Mouse (Mus musculus) hindbrain, embryonic 16.5 days (tissue): ENCODE data around the gene Lmod1. TPM values are rescaled to one million over a fixed set of nuclear protein-coding genes. Genes with fewer than 3 reads are reported as not detected.

Experiments
- ATAC-seq: fragments of 200-750 bp; cut with Nextera tagmentation; 2 replicates; pipeline ENCODE4 v1.8.0; 2017; ENCODE audit warnings: moderate TSS enrichment, moderate library complexity
- H3K27ac ChIP-seq: fragments of 300-500 bp; sonication (generic); 2 replicates; pipeline ENCODE4 v1.5.1; 2014; ENCODE audit warnings: low read depth, mild to moderate bottlenecking, control low read depth, low read length, moderate library complexity
- H3K27me3 ChIP-seq: fragments of 300-500 bp; sonication (generic); replicated peaks from 2 replicates; pipeline ENCODE4 v1.6.1; 2014; ENCODE audit warnings: low read length; ENCODE audit not compliant: control insufficient read depth, insufficient read depth
- H3K36me3 ChIP-seq: fragments of 300-500 bp; sonication (generic); 2 replicates; pipeline ENCODE4 v1.6.1; 2014; ENCODE audit warnings: mild to moderate bottlenecking, low read length, moderate library complexity, mixed read lengths; ENCODE audit not compliant: control insufficient read depth, insufficient read depth
- H3K4me1 ChIP-seq: fragments of 300-500 bp; sonication (generic); 2 replicates; pipeline ENCODE4 v1.6.1; 2014; ENCODE audit warnings: low read depth, low read length; ENCODE audit not compliant: control insufficient read depth, insufficient read depth
- H3K4me2 ChIP-seq: fragments of 300-500 bp; sonication (generic); 2 replicates; pipeline ENCODE4 v1.6.1; 2014; ENCODE audit warnings: mild to moderate bottlenecking, low read length, control low read depth, moderate library complexity
- H3K4me3 ChIP-seq: fragments of 300-500 bp; sonication (generic); 2 replicates; pipeline ENCODE4 v1.5.1; 2014; ENCODE audit warnings: mild to moderate bottlenecking, low read length, control low read depth, moderate library complexity
- H3K9ac ChIP-seq: fragments of 300-500 bp; sonication (generic); 2 replicates; pipeline ENCODE4 v1.6.1; 2014; ENCODE audit warnings: low read depth, mild to moderate bottlenecking, control low read depth, low read length, moderate library complexity
- H3K9me3 ChIP-seq: fragments of 300-500 bp; sonication (generic); 2 replicates; pipeline ENCODE4 v1.6.1; 2014; ENCODE audit warnings: mild to moderate bottlenecking, low read length, moderate library complexity; ENCODE audit not compliant: control insufficient read depth
- WGBS: fragments of 180-500 bp; shearing (Covaris S2); extraction: QIAGEN DNeasy Blood & Tissue Kit; methylation state at CpG from one replicate; pipeline ENCODE4 v1.1.7; 2014; 5-methylcytosine and 5-hydroxymethylcytosine counted together
- polyA plus RNA-seq: library from polyadenylated mRNA; unstranded; fragments of >200 nt; fragmentation: Nextera tagmentation; extraction: Ambion mirVana; gene quantifications from 2 replicates; pipeline ENCODE4 v1.2.1, GENCODE M21; 2015

Gene Lmod1
- polyA plus RNA-seq, 1 experiment from 2014 or later: 0.28 TPM

- no peak overlapping the region for H3K27ac ChIP-seq
- H3K36me3 ChIP-seq: peaks cover 57% of the 10 kb centered on the region
- no peak overlapping the region for H3K4me3 ChIP-seq
- H3K4me1 ChIP-seq: no peaks in the 10 kb centered on the region
- H3K27me3 ChIP-seq: no peaks in the 10 kb centered on the region
- 82% methylated on average over 4 of the region's 4 CpGs for WGBS
- ATAC-seq: no peak
- H3K9ac ChIP-seq: no peak overlapping the region
- no peak overlapping the region for H3K4me2 ChIP-seq
- H3K9me3 ChIP-seq: no peaks in the 10 kb centered on the region
These were observed 87.5 kb downstream of the Lmod1 start for GRCm38 (mm10) chr1:135412130-135412529.

- Histone ChIP-seq H3K9ac (no peak overlapping the region), H3K4me3 (no peak overlapping the region), H3K27me3 (no peaks in the 10 kb centered on the region)
These were observed 89.4 kb downstream of the Lmod1 start for GRCm38 (mm10) chr1:135413996-135414395.

More at GRCm38 (mm10) chr1:135413996-135414395, 89.4 kb downstream of the Lmod1 start:
- H3K4me2 ChIP-seq: no peak overlapping the region
- no peak for ATAC-seq
- peaks cover 58% of the 10 kb centered on the region for H3K36me3 ChIP-seq
- no peaks in the 10 kb centered on the region for H3K9me3 ChIP-seq
- H3K27ac ChIP-seq: no peak overlapping the region
- H3K4me1 ChIP-seq: no peaks in the 10 kb centered on the region

Other genes with a start within 250 kb of the Lmod1 start
- gene Lgr6, start 219.5 kb upstream of the Lmod1 start, polyA plus RNA-seq: 1.4 and 1.7 TPM in 2 replicates
- gene Ptpn7, start 192.1 kb upstream of the Lmod1 start, polyA plus RNA-seq: 0.24 and 0.30 TPM in 2 replicates
- 329 and 392 TPM in 2 replicates for gene Arl8a, start 178.0 kb upstream of the Lmod1 start, polyA plus RNA-seq
- 2.7 and 6.1 TPM in 2 replicates for gene Gpr37l1, start 157.1 kb upstream of the Lmod1 start, polyA plus RNA-seq
- 0.28 and 0.29 TPM in 2 replicates for gene Elf3, start 66.2 kb upstream of the Lmod1 start, polyA plus RNA-seq
- 94.1 and 105 TPM in 2 replicates for gene Rnpep, start 40.7 kb upstream of the Lmod1 start, polyA plus RNA-seq
- gene Timm17a, start 11.0 kb upstream of the Lmod1 start, polyA plus RNA-seq: 166 and 193 TPM in 2 replicates
- gene Shisa4, start 50.4 kb downstream of the Lmod1 start, polyA plus RNA-seq: 130 and 135 TPM in 2 replicates
- 102 and 109 TPM in 2 replicates for gene Ipo9, start 105.7 kb downstream of the Lmod1 start, polyA plus RNA-seq